Mouse (Mus musculus) spleen, adult 18-20 months (tissue): ENCODE results near the gene Lrit2.

Experiments
- DNase-seq, 2 experiments: peaks; one replicate each; pipeline ENCODE4 v3.0.0; 2022; ENCODE audit warnings: mixed read lengths in 2 of 2

The Lrit2 gene

DNA sequence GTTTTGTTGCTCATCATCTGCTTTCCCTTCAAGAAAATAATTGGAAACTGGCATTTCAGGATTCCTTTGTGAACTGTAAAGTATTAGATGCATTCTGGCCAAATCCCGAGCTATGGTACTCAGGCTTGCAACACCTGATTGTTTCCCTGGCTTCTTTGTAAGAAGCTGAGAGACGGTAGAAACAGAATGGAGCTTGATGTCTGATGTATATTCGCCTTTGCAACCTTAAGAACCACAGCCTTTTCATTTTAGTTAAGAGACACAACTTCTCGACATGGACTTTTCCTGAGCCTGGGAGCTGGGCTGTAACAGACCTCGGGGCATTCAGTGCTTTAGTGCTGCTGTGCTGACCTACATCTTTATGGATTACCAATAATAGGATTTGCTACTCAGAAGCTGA lies at the start of gene Lrit2:
TSS of gene Lrit2 (plus strand) at position 301 of the 400 bp plus-strand sequence.
- no peak for DNase-seq

DNA sequence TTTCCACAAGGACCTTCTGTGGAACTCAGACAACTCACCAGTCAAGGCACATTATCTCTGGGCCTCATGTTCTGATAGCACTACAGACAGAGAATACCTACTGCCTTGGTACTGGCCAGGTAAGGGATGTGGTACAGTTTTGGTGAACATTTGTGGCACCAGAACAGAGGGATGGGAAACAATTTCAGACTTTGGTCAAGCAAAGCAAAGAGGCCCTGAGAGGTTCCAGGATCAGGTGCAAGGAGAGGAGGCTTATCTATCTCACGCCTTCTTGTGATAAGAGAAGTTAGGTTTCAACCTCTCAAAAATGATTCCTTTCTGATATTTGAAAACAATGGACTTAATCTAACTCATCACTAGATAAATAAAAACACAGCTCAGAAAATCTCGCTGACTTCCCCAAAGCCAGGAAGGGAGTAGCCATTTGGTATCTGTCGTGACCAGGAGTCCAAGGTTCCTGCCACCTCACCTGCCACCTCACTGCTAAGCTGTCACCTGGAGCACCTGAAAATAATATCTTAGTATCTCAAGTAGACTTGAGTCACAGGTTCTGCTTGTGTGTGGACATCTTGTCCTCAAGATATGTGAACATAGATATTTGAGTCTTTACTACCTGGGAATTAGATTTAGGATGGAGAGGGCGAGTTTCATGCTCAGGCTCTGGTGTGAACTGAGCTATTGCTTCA lies 40.3 kb upstream of the Lrit2 start:
- DNase-seq = no peak

DNA sequence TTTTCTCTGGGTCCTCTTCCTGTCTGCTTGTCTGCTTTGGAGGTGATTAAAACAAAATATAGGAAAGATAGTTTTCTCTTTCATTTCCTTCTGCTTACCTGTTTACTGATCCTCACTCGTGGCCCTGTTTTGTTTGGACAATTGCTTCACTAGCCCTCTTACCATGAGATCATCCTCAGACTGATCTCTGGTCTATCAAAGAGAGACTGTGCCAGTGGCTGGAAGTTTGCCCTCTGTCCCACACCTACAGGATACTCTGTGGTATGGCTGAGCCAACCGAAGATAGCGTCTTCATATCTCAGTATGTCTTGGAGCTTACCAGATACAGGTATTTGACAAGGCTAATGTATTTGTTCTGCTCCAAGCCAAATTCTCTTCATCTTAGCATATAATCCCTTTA lies 39.8 kb upstream of the Lrit2 start:
- DNase-seq = no peak

DNA sequence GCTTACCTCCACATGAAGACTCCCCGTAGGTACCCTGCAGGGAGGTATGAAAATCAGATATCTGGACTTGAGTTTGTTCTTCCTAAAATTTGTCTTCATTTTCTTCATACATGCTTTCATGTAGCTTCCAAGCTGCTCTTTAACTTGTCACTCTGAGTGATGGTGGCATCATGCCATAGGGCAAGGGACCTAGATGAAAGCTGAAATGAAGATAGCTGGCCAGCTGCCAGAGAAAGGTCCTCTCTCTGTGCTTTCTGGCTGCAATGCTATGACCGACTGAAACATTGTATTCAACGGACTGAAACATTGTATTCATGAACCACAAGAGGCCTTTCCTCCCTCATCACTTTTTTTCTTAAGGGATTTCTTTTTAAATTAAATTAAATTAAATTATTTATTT lies 39.2 kb upstream of the Lrit2 start:
- no peak for DNase-seq

DNA sequence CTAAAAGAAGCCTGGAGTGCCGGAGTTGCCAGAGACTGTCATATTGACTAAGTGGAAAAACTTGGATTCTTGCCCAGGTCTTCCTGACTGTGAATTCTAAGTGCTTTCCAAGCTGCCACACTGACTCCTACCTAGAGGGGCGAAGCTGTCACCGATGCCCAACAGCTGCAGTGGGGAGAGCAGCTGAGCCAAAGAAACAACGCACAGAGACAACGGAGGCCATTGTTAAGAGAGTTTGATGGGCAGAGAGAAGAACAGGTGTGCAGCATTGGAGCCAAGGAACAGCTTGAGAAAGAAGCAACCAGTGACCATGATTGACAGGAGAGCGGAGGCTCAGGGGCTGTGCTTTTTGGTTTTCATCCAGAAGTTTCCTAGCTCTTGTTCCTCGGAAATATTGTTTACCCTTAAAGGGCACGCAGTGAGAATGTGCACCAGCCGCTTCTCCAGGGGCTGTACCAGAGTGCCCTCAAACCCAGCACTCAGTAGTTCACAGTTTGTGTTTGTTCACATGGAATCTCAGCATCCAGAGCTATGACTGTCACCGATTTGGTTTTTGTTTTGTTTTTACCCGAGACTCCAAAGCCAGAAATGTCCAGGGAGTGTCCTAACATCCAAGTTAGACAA lies 35.1 kb upstream of the Lrit2 start:
- DNase-seq = no peak

DNA sequence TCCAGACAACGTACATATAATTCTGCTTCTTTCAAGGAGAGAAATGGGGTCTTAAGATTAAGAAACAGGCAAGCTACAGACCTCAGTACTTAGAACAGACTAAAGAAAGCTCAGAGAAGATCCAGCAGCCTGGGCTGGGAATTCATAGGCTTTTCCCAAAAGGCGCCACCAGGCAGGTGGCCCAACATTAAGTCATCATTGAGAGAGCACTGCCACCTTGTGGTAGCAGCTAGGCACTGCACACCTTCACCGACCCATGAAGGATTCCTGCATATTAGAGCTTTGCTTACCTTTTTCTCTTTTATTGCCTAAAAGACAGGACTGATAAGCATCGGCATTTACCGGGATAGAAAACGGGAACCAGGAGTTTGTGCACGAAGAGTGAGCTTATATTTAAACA lies 34.5 kb upstream of the Lrit2 start:
- peak; percentile 18 to 65 for DNase-seq

DNA sequence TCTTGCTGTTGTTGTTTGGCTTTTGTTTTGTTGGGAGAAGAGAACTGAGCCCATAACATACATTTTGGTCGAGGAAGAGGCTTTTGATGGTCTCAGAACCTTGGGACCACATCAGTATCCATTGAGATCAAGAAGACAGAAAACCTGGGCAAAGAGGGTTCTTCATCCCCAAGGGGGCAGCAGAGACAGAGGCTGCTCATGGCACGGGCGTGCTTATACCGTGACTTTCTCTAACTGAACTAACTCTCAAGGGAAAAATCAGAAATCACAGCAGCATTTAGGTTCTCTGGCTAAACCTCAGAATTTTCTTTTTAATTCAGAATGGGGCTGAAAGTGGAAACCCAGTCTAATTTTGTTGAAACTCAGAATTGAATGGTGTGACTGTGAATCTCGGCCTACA lies 33.3 kb upstream of the Lrit2 start:
- DNase-seq = no peak

DNA sequence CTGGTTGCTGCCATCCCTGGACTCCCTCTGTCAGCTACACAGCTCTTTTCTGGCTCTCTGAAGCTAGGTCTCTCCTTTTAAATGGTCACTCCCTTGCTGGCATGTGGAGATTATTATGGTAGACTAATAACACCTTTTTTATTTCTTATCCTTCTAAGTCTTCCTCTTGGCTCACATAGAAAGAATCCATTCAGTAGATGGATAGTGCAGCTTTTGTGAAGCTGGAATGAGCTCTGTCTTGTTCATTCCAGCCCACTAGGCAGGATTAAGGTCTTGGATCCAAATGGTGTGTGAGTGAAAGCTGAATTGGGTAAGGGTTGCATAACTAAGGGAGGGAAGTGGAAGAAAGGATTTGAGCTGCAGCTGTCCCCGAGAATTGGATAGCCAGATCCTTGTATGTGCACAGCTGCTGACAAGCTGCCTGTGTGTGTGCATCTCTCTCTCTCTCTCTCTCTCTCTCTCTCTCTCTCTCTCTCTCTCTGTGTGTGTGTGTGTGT lies 18.8 kb upstream of the Lrit2 start, which contains the start of gene Rgr:
TSS of gene Rgr (minus strand) at position 51 of the 497 bp plus-strand sequence.
- DNase-seq = no peak

DNA sequence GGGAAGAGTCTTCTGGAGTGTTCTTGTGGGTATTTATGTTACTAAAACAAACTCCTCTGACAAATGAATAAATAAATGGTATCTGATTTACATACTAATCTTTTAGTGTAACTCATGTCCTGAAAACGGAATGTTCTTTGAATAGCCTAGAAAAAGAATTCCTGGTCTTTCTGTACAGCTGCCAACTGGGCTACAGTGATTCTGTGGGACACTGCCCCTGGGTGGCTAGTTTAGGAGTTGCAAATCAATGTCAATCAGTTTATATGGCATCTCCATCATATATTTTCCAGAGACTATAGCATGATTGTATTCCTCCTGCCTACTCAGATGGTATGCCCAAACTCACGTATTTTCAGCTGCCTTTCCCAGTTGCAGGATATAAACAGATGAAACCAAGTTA lies 2.9 kb upstream of the Lrit2 start:
- no peak for DNase-seq

DNA sequence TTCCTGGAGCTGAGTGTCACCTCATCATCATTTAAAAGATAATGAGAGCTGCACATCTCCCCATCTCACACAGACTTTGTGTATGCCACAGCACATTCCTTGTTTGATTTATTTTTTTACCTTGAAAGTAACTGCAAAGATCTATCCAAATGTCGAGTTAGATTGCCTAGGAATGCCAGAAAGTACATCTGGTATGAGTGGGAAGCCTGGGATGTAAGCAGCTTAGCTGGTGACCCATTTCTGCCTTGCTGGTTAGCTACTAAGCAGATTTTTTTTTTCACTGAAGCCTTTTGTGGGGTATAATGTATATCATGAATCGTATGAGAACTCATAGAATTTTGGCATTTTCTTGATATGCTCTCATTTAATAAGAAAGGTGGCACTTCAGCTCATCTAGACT lies 1.1 kb upstream of the Lrit2 start:
- DNase-seq = no peak

DNA sequence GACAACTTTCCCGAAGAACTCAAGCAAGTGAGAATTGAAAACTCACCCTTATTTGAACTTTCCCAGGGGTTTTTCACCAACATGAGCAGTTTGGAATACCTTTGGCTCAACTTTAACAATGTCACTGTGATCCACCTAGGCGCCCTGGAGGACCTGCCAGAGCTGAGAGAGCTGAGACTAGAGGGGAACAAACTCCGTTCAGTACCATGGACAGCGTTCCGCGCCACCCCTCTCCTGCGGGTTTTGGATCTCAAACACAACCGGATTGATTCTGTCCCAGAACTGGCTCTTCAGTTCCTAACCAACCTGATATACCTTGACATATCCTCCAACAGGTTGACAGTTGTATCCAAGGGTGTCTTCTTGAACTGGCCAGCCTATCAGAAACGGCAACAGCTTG lies 787 bp downstream of the Lrit2 start:
- DNase-seq = no peak

DNA sequence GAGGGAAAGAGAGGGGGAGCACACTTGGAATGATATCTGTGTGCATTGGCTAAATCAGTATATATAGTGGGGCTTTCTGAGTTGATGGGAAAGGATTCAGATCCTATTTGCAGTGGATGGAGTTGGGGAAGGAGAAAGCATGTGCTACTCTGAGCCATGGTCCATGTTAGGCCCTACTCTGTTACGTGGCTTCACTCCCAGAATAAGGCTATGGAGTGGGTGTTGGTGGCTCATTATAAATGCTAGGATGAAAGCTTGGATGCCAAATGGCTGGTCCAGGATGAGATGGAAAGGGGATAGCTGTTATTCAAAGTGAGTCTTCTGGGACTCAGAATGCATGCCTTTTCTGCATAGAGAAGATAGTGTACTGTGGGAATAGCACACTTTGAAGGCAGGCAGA lies 13.0 kb downstream of the Lrit2 start:
- DNase-seq = no peak

DNA sequence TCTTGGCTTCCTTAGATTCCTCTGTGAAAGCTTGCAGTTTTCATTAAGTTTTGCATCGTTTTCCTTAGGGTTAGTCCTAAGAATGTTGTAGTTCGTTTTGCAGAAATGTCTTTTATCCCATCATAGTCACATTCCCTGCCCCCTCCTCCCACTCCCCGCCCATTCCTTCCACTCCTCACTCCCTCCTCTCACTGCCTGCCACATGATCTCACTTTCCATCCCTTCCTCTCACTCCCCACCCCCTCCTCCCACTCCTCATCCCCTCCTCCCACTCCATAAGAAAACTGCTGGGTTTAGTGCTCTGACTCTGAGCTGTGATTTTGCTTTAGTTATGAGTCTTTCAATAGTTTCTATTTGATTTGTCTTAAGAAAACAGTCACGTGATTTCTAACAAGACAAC lies 16.0 kb downstream of the Lrit2 start:
- no peak for DNase-seq

DNA sequence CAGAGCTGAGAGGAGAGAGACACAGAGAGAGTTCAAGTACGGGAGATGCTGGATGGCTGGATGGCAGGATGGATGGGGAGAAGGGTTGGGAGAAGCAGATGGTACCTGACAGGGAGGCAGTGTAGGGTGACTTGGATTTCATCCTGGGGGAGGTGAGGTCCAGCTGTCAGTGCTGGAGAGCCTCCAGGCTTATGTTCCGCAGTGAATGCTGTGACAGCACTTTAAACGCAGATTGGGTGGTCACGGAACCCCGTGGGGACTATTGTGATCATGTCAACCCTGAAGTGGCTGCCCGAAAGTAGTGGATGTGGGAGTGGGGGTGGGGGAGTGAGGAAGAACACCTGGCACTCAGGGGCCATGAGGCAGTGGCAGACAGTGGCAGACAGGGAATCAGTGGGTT lies 26.7 kb downstream of the Lrit2 start:
- DNase-seq = no peak

DNA sequence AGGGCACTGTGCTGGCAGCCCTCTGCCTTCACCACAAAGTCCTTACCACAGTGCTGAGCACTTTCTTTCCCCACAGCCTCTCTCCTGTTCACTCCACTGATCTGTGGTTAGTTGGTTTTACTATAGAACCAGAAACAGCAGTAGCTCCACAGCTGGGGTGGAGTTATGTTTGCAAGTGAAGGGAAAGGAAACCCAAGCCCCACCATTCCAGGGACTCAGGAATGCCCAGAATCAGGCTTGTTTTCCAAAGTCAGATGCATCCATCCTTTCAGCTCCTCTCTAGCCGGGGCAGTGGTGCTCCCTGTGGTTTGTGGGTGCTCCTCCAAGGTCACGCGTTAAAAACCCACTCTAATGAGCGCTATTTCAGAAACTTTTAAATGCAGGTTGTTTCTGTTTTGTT lies 27.8 kb downstream of the Lrit2 start:
- DNase-seq = no peak

DNA sequence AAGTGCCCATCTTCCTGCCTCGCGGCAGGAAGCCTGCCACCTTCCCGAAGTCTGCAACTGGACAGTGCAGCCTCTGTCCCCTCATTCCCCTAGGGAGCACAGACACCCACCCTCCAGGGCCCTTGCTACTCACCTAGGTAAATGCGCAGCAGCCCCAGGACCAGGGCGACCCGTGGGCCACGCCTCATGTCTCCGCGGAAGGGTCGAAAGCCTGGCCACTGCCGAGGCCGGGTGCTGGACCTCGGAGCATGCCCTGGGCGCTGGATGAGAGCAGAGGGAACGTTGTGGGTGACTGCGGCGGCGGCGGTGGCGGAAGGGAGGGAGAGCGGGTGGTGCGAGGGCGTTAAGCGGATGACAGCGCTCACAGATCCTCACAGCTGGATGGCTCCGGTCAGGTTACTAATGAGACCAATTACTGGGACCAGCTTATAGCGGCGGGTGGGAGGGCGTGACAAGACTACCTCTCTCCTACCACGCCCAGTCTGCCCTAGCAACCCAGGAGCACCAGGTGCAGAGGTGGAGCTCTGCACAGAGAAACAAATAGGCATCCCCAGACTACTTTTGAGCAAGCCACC lies 30.3 kb downstream of the Lrit2 start, which contains the start of gene Cdhr1:
TSS of gene Cdhr1 (minus strand) at position 392 of the 575 bp plus-strand sequence.
- DNase-seq = no peak

DNA sequence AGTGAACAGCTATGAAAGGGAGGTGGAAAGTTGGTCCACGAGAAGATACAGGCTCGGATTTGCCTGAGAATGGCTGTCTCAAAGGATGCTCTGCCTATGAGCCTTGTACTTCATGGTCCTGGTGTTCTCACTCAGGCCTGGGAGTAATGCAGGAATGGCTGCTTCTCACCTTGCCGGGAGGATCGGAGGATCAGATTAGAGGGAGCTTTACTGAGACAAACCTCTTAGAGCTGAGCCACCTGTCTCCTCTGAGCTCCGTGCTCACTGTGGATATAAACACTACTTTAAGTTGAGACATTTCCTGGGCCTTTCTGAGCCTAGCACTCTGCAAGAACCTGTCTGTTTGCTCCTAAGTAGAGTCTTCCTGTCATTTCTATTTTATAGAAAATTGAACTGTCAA lies 33.8 kb downstream of the Lrit2 start:
- DNase-seq = no peak

DNA sequence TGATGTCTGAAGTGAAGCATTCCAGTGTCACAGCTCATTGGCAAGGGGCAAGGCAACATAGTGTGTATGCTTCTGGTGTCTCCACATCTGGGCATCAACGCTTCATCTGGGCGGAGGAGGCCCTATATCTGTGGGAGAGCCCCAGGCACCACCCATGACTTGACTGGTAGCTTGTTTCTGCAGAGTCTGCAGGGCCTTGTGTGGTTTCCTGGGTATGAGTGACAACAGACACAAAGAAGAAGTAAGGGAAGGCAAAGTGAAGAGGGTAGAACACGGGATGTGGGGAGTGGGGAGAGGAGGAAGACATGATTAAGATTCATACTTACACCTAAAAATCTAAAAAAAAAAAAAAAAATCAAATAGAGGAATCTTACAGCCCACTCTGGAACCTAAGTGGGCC lies 34.8 kb downstream of the Lrit2 start:
- DNase-seq = no peak

DNA sequence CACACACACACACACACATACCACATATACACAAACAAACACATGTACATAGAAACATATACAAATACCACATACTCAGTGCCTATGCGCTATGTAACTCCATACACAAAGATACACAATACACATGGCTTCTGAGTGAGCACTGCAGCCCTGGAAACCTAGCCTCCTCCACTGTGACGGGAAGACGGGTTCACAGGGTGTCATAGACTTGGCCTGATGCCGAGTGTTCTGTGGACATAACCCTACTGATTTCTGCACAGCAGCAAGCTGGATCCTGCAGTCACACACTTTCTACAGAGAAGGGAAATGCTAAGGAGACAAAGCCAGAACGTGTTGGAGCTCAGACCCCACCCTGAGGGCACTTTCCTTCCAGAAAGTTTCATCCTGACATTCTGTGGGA lies 37.0 kb downstream of the Lrit2 start:
- no peak for DNase-seq

DNA sequence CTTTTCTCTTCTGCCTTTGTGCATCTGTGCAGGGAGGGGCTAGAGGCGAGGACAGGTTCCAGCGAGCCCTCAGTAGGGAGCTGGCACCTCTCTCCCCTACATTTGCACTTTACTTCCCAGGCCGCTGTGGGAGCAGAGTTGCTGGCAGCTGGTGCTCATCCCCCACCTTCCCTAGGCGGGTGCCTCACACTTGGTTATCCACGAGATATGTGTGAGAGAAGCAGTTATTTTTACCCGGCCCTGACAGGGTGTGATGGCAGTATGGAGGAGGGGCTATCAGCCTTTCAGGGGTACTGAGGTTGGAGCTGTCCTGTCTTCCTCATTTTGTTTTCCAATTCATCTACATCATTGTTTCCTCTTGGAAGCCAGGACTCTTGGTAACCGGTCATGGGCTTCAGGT lies 38.1 kb downstream of the Lrit2 start:
- DNase-seq = no peak

DNA sequence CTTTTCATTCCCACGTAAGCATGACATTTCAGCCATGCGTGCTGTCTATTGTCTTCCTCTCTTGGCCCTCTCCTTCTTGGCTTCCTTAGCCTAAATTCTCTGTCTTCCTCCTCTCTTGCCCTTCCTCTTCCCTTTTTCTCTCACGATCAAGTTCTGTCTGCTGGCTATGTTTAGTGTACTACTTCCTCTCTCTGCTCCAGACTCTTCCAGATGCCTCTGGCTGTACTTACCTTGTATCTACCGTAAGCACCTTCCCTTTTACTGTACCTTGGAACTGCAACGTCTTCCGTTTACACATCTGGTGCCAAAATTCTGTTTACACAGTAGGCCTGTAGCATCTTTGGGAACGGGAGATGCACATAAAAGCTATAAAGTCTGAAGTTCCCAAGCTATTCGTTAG lies 41.7 kb downstream of the Lrit2 start:
- DNase-seq = no peak

DNA sequence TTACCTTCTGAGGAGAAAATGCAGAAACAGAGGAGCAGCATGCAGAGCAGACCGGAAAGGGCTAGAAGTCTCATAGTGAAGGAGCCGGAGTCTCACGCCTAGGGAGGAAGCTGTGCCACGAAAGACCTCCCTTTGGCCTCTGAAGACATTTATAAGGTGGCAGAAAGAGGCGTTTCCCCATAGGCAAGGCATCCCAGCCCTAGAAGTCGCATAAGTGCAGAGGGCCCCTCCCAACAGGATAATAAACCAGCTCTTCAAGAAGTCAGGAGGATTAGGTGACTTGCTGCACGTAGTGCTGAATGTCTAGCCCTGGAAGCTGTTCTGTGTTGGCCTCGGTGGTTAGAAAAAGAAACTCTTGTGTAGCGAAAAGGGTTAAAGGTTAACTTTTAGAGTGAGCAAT lies 42.2 kb downstream of the Lrit2 start:
- DNase-seq = no peak

DNA sequence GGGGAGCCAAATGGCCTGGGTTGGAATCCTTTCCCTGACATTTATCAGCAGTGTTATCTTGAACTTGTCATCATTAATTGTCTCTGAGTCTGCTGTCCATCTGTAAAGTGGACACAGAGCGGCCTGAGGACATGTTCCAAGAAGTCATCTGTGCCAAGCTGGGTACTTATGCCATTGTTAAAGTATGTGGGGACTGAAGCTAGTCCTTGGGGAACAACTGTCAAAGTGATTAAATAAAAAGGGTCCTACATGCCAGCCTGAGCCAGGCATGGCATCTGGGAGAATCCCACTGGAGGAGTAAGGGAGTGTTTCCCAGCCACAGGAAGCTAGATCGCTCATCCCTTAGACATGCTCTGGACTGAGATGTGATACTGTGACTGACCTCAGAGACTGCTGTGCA lies 42.7 kb downstream of the Lrit2 start:
- DNase-seq = no peak

DNA sequence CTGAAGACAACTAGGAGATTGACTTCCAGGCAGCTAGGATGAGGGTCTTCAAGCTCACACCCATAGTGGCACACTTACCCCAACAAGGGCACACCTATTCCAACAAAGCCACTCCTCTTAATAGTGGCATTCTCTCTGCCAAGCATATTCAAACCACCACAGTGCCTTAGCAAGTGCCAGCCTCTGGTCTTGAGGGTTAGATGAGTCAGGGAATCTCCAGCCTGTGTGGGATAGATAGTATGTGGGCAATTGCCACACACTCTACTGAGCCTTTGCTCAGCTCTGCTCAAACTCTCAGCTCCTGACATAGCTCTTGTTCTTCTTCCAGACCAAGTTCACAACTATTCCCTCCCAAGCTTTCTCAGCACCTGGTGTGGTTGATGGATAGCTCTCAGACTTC lies 43.6 kb downstream of the Lrit2 start:
- no peak for DNase-seq
